Mouse (Mus musculus): ENCODE data around the gene Adcy1.
"Not testable (repeated sequence)": the region's sequence is repeated elsewhere in the genome, so short reads cannot be mapped to it uniquely, and the experiment has no call there.

The Adcy1 gene

GRCm38 (mm10) chr11:7192710-7193109, 129.4 kb downstream of the Adcy1 start:
- no peak for DNase-seq

GRCm38 (mm10) chr11:7193134-7193533, 129.8 kb downstream of the Adcy1 start:
- DNase-seq = no peak

- DNase-seq = no peak
Observed at GRCm38 (mm10) chr11:7194432-7195311, 131.4 kb downstream of the Adcy1 start.

- DNase-seq = no peak
Observed at GRCm38 (mm10) chr11:7195312-7195685, 132.0 kb downstream of the Adcy1 start.

GRCm38 (mm10) chr11:7197491-7197941, 134.2 kb downstream of the Adcy1 start, which contains the start of gene Igfbp1:
Igfbp1 (plus strand) TSS chr11:7197782.
- DNase-seq = no peak

GRCm38 (mm10) chr11:7198006-7198405, 134.7 kb downstream of the Adcy1 start:
- DNase-seq = no peak

GRCm38 (mm10) chr11:7198481-7199256, 135.4 kb downstream of the Adcy1 start:
- no peak for DNase-seq

- DNase-seq = peak; percentile 63
Observed at GRCm38 (mm10) chr11:7199736-7200392, 136.6 kb downstream of the Adcy1 start.

- DNase-seq = no peak
Observed at GRCm38 (mm10) chr11:7200393-7200783, 137.1 kb downstream of the Adcy1 start.

GRCm38 (mm10) chr11:7202206-7202605, 138.9 kb downstream of the Adcy1 start:
- DNase-seq = no peak

GRCm38 (mm10) chr11:7203846-7204245, 140.6 kb downstream of the Adcy1 start:
- DNase-seq = no peak

GRCm38 (mm10) chr11:7210343-7210742, 147.1 kb downstream of the Adcy1 start:
- DNase-seq = peak; percentile 73

GRCm38 (mm10) chr11:7211211-7211610, 147.9 kb downstream of the Adcy1 start:
- DNase-seq = no peak

- DNase-seq = no peak
Observed at GRCm38 (mm10) chr11:7212126-7212798, 149.0 kb downstream of the Adcy1 start.

GRCm38 (mm10) chr11:7213161-7213500, 149.8 kb downstream of the Adcy1 start:
- DNase-seq = no peak

- DNase-seq = peak; percentile 88
Observed at GRCm38 (mm10) chr11:7213501-7214341, 150.4 kb downstream of the Adcy1 start, which contains the start of gene Igfbp3. Igfbp3 (minus strand) TSS chr11:7213923.

- DNase-seq = no peak
Observed at GRCm38 (mm10) chr11:7214342-7214660, 151.0 kb downstream of the Adcy1 start.

GRCm38 (mm10) chr11:7214761-7215160, 151.5 kb downstream of the Adcy1 start:
- DNase-seq = peak; percentile 67

- DNase-seq = peak; percentile 63
Observed at GRCm38 (mm10) chr11:7215703-7216102, 152.4 kb downstream of the Adcy1 start.

GRCm38 (mm10) chr11:7221826-7222225, 158.5 kb downstream of the Adcy1 start:
- DNase-seq = not testable (repeated sequence)

GRCm38 (mm10) chr11:7226200-7226599, 162.9 kb downstream of the Adcy1 start:
- peak; percentile 55 for DNase-seq

Data from right cerebral cortex, adult 18-20 months (tissue).